Mouse (Mus musculus) midbrain, embryonic 14.5 days (tissue): ENCODE measurements around the gene Rnase2a. TPM values are rescaled to one million over a fixed set of nuclear protein-coding genes. Genes with fewer than 3 reads are reported as not detected.
"Not testable (repeated sequence)": the region's sequence is repeated elsewhere in the genome, so short reads cannot be mapped to it uniquely, and the experiment has no call there.

Experiments used
- ATAC-seq: fragments of 200-750 bp; cut with Nextera tagmentation; 2 replicates; pipeline ENCODE4 v1.8.0; 2017; ENCODE audit warnings: moderate number of reproducible peaks, moderate library complexity; ENCODE audit not compliant: low FRiP score, low TSS enrichment
- DNase-seq: peaks from one replicate; pipeline ENCODE4 v3.0.0-alpha.2; 2015
- H3K27ac ChIP-seq: fragments of 300-500 bp; sonication (generic); replicated peaks from 2 replicates; pipeline ENCODE4 v1.5.1; 2014; ENCODE audit warnings: mild to moderate bottlenecking, low read depth, low read length, moderate library complexity
- H3K27me3 ChIP-seq: fragments of 300-500 bp; sonication (generic); 2 replicates; pipeline ENCODE4 v1.6.1; 2014; ENCODE audit warnings: low read length, control low read depth, mixed read lengths; ENCODE audit not compliant: control insufficient read depth, insufficient read depth
- H3K36me3 ChIP-seq: fragments of 300-500 bp; sonication (generic); 2 replicates; pipeline ENCODE4 v1.6.1; 2014; ENCODE audit warnings: low read length, control low read depth; ENCODE audit not compliant: control insufficient read depth, insufficient read depth
- H3K4me1 ChIP-seq: fragments of 300-500 bp; sonication (generic); 2 replicates; pipeline ENCODE4 v1.6.1; 2014; ENCODE audit warnings: mild to moderate bottlenecking, antibody characterized with exemption, low read length, control low read depth; ENCODE audit not compliant: control insufficient read depth, insufficient read depth
- H3K4me2 ChIP-seq: fragments of 300-500 bp; sonication (generic); 2 replicates; pipeline ENCODE4 v1.6.1; 2014; ENCODE audit warnings: mild to moderate bottlenecking, low read length, moderate library complexity
- H3K4me3 ChIP-seq: fragments of 300-500 bp; sonication (generic); replicated peaks from 2 replicates; pipeline ENCODE4 v1.5.1; 2014; ENCODE audit warnings: low read depth, low read length
- H3K9ac ChIP-seq: fragments of 300-500 bp; sonication (generic); replicated peaks from 2 replicates; pipeline ENCODE4 v1.6.1; 2014; ENCODE audit warnings: mild to moderate bottlenecking, low read length, moderate library complexity
- H3K9me3 ChIP-seq: fragments of 300-500 bp; sonication (generic); 2 replicates; pipeline ENCODE4 v1.6.1; 2016; ENCODE audit warnings: low read length, control low read depth, mixed read lengths; ENCODE audit not compliant: control insufficient read depth
- WGBS: fragments of 180-500 bp; shearing (Covaris S2); extraction: QIAGEN DNeasy Blood & Tissue Kit; methylation state at CpG from one replicate; pipeline ENCODE4 v1.1.7; 2014; 5-methylcytosine and 5-hydroxymethylcytosine counted together
- polyA plus RNA-seq: library from polyadenylated mRNA; unstranded; fragments of >200 nt; fragmentation: Nextera tagmentation; extraction: Ambion mirVana; gene quantifications from 2 replicates; pipeline ENCODE4 v1.2.1, GENCODE M21; 2014

The Rnase2a gene
- polyA plus RNA-seq, 1 experiment from 2014 or later, result not detected

- H3K36me3 ChIP-seq, result not testable (repeated sequence)
Measured at GRCm38 (mm10) chr14:51252206-51252605, 3.7 kb downstream of the Rnase2a start.

GRCm38 (mm10) chr14:51250348-51250747 lies 5.6 kb downstream of the Rnase2a start:
- no peak for DNase-seq
- Histone ChIP-seq H3K4me1 (no peaks in the 10 kb centered on the region), H3K36me3 (no peaks in the 10 kb centered on the region), H3K4me3 (no peak overlapping the region), H3K9me3 (no peaks in the 10 kb centered on the region), H3K9ac (no peak overlapping the region), H3K27ac (no peak overlapping the region), H3K27me3 (no peaks in the 10 kb centered on the region), H3K4me2 (no peak overlapping the region)
- ATAC-seq, result no peak
- 85% methylated on average over 3 of the region's 3 CpGs for WGBS

More at GRCm38 (mm10) chr14:51252206-51252605, 3.7 kb downstream of the Rnase2a start:
- not testable (repeated sequence) for ATAC-seq, H3K27me3 ChIP-seq, H3K4me1 ChIP-seq, H3K4me2 ChIP-seq, H3K27ac ChIP-seq, H3K9ac ChIP-seq, DNase-seq, H3K4me3 ChIP-seq, H3K9me3 ChIP-seq

- Histone ChIP-seq H3K36me3 (no peaks in the 10 kb centered on the region), H3K4me3 (no peak overlapping the region), H3K4me2 (no peak overlapping the region), H3K27me3 (no peaks in the 10 kb centered on the region), H3K9ac (no peak overlapping the region), H3K9me3 (no peaks in the 10 kb centered on the region), H3K27ac (no peak overlapping the region), H3K4me1 (no peaks in the 10 kb centered on the region)
- DNase-seq (no peak), ATAC-seq (no peak)
- 86% methylated on average over 1 of the region's 1 CpGs for WGBS
Measured at GRCm38 (mm10) chr14:51247736-51248135, 8.2 kb downstream of the Rnase2a start.

- no peak overlapping the region for H3K4me3 ChIP-seq
- no peaks in the 10 kb centered on the region for H3K27me3 ChIP-seq
- H3K36me3 ChIP-seq, result no peaks in the 10 kb centered on the region
- H3K9me3 ChIP-seq, result no peaks in the 10 kb centered on the region
- no peak overlapping the region for H3K27ac ChIP-seq
- ATAC-seq (no peak), DNase-seq (peak; percentile 59)
- no peak overlapping the region for H3K4me2 ChIP-seq
- no peaks in the 10 kb centered on the region for H3K4me1 ChIP-seq
- no peak overlapping the region for H3K9ac ChIP-seq
Measured at GRCm38 (mm10) chr14:51240899-51241298, 15.0 kb downstream of the Rnase2a start.

DNA sequence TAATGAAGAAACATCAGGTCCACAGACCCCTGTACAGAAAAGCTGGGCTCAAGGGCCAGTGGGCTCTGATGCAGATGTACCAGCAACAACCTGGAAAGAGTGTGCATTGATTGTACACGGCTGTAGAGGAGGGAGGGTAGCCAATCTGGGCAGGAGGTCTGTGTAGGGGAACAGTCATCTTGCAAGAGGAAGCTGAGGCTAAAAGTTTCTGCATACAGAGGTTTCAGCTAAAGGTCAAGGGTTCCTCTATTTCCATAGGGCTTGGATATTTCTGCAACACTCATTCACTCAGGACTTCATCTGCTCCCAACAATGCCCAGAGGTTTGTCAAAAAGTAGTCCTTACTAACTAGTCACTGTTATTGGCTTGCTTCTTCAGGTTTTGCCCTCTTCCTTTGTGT lies 18.4 kb downstream of the Rnase2a start:
- H3K4me1 ChIP-seq, H3K4me2 ChIP-seq, H3K36me3 ChIP-seq, H3K9ac ChIP-seq, H3K27me3 ChIP-seq, H3K9me3 ChIP-seq, ATAC-seq, H3K27ac ChIP-seq, H3K4me3 ChIP-seq, DNase-seq: not testable (repeated sequence)
- 91% methylated on average over 1 of the region's 1 CpGs for WGBS

GRCm38 (mm10) chr14:51229657-51230056 lies 26.3 kb downstream of the Rnase2a start:
- not testable (repeated sequence) for H3K36me3 ChIP-seq, ATAC-seq

DNA sequence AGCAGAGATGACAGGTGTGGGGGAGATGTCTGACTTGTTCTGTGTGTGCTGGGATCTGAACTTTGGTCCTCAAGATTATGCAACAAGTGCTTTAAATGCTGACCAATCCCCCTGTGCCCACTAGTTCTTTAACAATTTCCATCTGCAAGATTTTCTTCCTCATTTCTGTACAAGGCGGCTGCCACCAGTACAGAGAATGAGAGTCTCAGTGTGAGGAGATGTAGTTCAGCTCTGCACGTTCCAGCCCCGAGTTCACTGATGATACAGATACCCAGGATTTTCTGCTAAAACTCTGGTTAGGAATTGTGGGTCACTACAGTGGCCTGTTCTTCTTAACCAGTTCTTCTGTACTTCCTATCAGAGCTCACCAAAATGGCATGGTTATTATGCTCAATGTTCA lies 35.8 kb downstream of the Rnase2a start:
- not testable (repeated sequence) for H3K27me3 ChIP-seq, H3K9ac ChIP-seq, ATAC-seq, H3K4me3 ChIP-seq, H3K36me3 ChIP-seq, H3K9me3 ChIP-seq, DNase-seq, H3K27ac ChIP-seq, H3K4me2 ChIP-seq, H3K4me1 ChIP-seq
- WGBS, result 92% methylated on average over 3 of the region's 3 CpGs

More at GRCm38 (mm10) chr14:51229657-51230056, 26.3 kb downstream of the Rnase2a start:
- not testable (repeated sequence) for H3K4me3 ChIP-seq, H3K4me2 ChIP-seq, H3K27ac ChIP-seq, H3K9ac ChIP-seq, H3K9me3 ChIP-seq, H3K4me1 ChIP-seq, H3K27me3 ChIP-seq, DNase-seq
- 52% methylated on average over 4 of the region's 4 CpGs for WGBS

Other genes with a start within 250 kb of the Rnase2a start
- not detected in 2 replicates for gene Rnase10, start 248.4 kb downstream of the Rnase2a start, polyA plus RNA-seq
- not detected in 2 replicates for gene Rnase9, start 214.2 kb downstream of the Rnase2a start, polyA plus RNA-seq
- not detected in 2 replicates for gene Rnase11, start 205.9 kb downstream of the Rnase2a start, polyA plus RNA-seq
- 0.34 and 0.59 TPM in 2 replicates for gene Rnase12, start 198.5 kb downstream of the Rnase2a start, polyA plus RNA-seq
- gene Olfr750, start 181.7 kb downstream of the Rnase2a start, polyA plus RNA-seq, result 0.11 TPM in 1 of 2 replicates, not detected in the other
- 9.6 and 12.7 TPM in 2 replicates for gene Rnase4, start 165.0 kb downstream of the Rnase2a start, polyA plus RNA-seq
- 1.5 and 2.7 TPM in 2 replicates for gene Ang, start 165.0 kb downstream of the Rnase2a start, polyA plus RNA-seq
- gene Eddm3b, start 141.7 kb downstream of the Rnase2a start, polyA plus RNA-seq, result not detected in 2 replicates
- gene Rnase6, start 132.2 kb downstream of the Rnase2a start, polyA plus RNA-seq, result 1.1 TPM in 1 of 2 replicates, not detected in the other
- gene Rnase1, start 109.3 kb downstream of the Rnase2a start, polyA plus RNA-seq, result 0.23 TPM in 1 of 2 replicates, not detected in the other
- gene Rnase2b, start 93.9 kb downstream of the Rnase2a start, polyA plus RNA-seq, result not detected in 2 replicates
- gene Ang2, start 57.0 kb downstream of the Rnase2a start, polyA plus RNA-seq, result not detected in 2 replicates
- not detected in 2 replicates for gene Ear14, start 52.7 kb downstream of the Rnase2a start, polyA plus RNA-seq
- gene Gm7247, start 105.6 kb upstream of the Rnase2a start, polyA plus RNA-seq, result not detected in 2 replicates
- gene Vmn2r88, start 154.7 kb upstream of the Rnase2a start, polyA plus RNA-seq, result not detected in 2 replicates
- gene Vmn2r89, start 195.7 kb upstream of the Rnase2a start, polyA plus RNA-seq, result not detected in 2 replicates